Mouse (Mus musculus): ENCODE results near the gene Olfr1313.
"Not testable (repeated sequence)": the region's sequence is repeated elsewhere in the genome, so short reads cannot be mapped to it uniquely, and the experiment has no call there.

The Olfr1313 gene

DNA sequence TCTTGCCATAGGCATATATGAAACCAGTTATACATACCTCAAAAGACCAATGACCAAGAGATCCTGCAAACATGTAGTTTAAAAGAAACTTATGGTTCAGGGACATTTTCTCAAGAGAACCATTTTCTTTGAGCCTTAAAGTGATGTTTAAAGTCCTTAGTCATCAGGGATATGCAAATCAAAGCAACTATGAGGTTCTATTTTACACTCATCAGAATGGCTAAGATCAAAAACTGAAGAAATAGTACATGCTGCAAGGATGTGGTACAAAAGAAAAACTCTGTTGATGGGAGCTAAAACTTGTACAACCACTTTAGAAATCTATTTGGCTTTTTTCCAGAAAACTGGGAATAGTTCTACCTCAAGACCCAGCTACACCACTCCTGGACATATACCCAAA, at the start of gene Olfr1313:
TSS of gene Olfr1313 (minus strand) at position 101 of the 400 bp plus-strand sequence.
- CTCF ChIA-PET, result no interaction called here

DNA sequence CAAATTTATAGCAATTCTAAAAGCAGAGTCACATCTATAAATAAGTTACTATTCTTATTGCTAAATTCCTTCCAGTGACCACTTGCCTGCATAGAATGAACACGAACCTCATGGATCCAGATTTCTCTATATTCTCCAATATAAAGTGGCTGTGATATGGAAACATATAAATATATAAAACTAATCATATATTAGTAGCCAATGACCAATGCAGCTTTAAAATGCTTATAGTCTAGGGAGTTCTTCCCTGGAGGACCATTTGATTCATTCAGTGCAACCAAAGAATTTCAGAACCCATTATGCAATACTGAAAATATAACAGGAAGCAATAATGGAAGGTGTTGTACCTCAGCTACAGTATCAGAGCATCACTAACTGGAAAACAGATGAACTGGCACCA, 37.7 kb upstream of the Olfr1313 start, which contains the start of gene Olfr1315-ps1:
TSS of gene Olfr1315-ps1 (minus strand) at position 101 of the 400 bp plus-strand sequence.
- CTCF ChIA-PET, result no interaction called here

DNA sequence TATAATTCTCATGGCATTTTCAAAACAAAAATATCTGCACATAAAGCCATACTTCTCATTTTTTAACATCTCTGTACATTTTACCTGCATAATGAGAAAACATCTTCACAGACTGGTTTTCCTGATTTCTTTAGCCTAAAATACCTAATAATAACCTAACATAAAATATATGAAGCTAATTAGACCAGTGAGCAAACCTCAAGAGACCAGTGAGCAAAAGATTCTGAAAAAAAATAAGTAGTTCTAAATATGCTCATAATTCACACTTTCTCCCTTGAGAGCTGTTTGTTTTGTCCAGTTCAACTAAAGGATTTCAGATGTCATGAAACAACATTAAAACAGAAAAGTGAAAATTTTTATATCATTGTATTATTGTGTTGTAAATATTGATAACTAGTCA, 19.0 kb upstream of the Olfr1313 start, which contains the start of gene Olfr1314:
TSS of gene Olfr1314 (minus strand) at position 101 of the 400 bp plus-strand sequence.
- CTCF ChIA-PET, result no interaction called here

DNA sequence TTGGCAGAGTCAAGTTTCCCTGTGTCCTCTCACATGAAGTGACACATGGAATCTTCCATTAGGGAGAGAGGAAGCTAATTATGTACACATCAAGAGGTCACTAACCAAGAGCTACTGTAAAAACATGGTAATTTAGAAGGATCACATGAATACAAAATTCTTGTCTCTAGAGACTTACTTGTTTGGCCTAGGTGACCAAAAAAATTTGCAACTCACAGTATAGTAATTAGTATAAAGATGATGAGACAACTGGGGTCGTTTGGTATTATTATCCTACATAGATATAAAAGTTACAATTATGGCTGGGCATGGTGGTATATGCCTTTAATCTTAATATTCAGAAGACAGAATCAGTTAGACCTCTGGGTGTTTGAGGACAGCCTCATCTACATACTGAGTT, 27.5 kb downstream of the Olfr1313 start, which contains the start of gene Olfr1312:
TSS of gene Olfr1312 (minus strand) at position 101 of the 400 bp plus-strand sequence.
- CTCF ChIA-PET, result no interaction called here

DNA sequence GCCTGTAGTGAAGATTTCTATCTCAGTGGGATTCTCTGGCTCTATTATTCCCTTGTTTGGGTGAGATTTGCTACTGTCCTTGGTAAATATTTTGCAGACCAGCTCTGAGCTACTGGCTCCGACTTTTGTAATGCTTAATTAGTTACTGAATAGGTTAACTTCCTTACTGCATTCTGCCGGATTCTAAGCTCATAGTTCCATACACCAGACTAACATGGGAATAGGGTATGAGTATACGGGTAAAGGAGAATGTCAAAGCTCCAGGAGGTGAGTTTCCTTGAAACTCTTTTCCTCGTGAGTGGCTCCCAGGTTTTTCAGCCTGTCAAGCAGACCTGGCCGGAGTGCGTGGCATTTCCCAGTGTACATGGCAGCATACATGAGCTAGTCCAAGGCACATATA, 50.7 kb downstream of the Olfr1313 start:
- CTCF ChIA-PET, result not testable (repeated sequence)

DNA sequence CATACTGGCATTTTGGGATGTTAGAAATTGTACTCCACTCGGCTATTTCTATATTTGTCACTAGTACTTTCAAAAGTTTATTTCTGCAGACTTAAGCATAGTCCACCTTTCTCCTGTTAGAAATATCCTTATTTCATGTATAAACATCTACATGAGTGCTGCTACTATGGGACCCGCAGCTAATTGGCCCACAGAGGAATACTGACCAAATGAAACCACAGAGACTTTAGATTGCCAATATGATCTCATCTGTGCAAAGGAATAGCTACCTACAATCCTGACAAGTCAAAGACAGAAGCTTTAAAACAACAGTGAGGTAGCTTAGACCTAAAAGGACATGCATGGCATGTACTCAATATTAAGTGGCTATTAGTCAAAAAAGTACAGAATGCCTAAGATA, 53.3 kb downstream of the Olfr1313 start, which contains the start of gene Olfr1311:
TSS of gene Olfr1311 (minus strand) at position 101 of the 400 bp plus-strand sequence.
- CTCF ChIA-PET, result no interaction called here
